Mouse (Mus musculus) spleen, postnatal 36 days (tissue): ENCODE measurements around the gene Acnat2.
"Not testable (repeated sequence)": the region's sequence is repeated elsewhere in the genome, so short reads cannot be mapped to it uniquely, and the experiment has no call there.

Experiments
- DNase-seq, 2 experiments: peaks; one replicate each; pipeline ENCODE4 v3.0.0; 2022; ENCODE audit warnings: low spot score in 2 of 2, mixed read lengths in 1 of 2

Acnat2 gene

GRCm38 (mm10) chr4:49407957-49408356, at the start of gene Acnat2:
Gene Acnat2 (minus strand): TSS chr4:49408151.
- DNase-seq, result not testable (repeated sequence)

- no peak for DNase-seq
Measured at GRCm38 (mm10) chr4:49456171-49456570, 48.2 kb upstream of the Acnat2 start.

GRCm38 (mm10) chr4:49451848-49452551, 44.0 kb upstream of the Acnat2 start:
- DNase-seq, result no peak

- DNase-seq, result not testable (repeated sequence)
Measured at GRCm38 (mm10) chr4:49451133-49451847, 43.3 kb upstream of the Acnat2 start.

- not testable (repeated sequence) for DNase-seq
Measured at GRCm38 (mm10) chr4:49436968-49437367, 29.0 kb upstream of the Acnat2 start.

GRCm38 (mm10) chr4:49410151-49410550, 2.2 kb upstream of the Acnat2 start:
- not testable (repeated sequence) for DNase-seq

GRCm38 (mm10) chr4:49386873-49387272, 21.1 kb downstream of the Acnat2 start:
- no peak for DNase-seq

- not testable (repeated sequence) for DNase-seq
Measured at GRCm38 (mm10) chr4:49383576-49384318, 24.2 kb downstream of the Acnat2 start.

- not testable (repeated sequence) for DNase-seq
Measured at GRCm38 (mm10) chr4:49368046-49368445, 39.9 kb downstream of the Acnat2 start.

GRCm38 (mm10) chr4:49357097-49357496, 50.9 kb downstream of the Acnat2 start:
- no peak for DNase-seq

GRCm38 (mm10) chr4:49350470-49350869, 57.5 kb downstream of the Acnat2 start:
- DNase-seq, result no peak

- no peak for DNase-seq
Measured at GRCm38 (mm10) chr4:49348677-49349076, 59.3 kb downstream of the Acnat2 start.

GRCm38 (mm10) chr4:49348001-49348400, 60.0 kb downstream of the Acnat2 start:
- DNase-seq, result not testable (repeated sequence)

GRCm38 (mm10) chr4:49340091-49340490, 67.9 kb downstream of the Acnat2 start:
- not testable (repeated sequence) for DNase-seq

- DNase-seq, result not testable (repeated sequence)
Measured at GRCm38 (mm10) chr4:49337949-49338348, 70.0 kb downstream of the Acnat2 start.
